Mouse (Mus musculus) liver, embryonic 14.5 days (tissue): ENCODE results near the gene Capn7.

Experiments
- CTCF ChIP-seq: IDR thresholded peaks from 2 replicates; pipeline ENCODE4 v1.5.1; 2016; ENCODE audit warnings: antibody characterized with exemption, low read depth, control low read depth
- EP300 ChIP-seq: IDR thresholded peaks from 2 replicates; pipeline ENCODE4 v1.6.1; 2016; ENCODE audit warnings: antibody characterized with exemption, low read depth

DNA sequence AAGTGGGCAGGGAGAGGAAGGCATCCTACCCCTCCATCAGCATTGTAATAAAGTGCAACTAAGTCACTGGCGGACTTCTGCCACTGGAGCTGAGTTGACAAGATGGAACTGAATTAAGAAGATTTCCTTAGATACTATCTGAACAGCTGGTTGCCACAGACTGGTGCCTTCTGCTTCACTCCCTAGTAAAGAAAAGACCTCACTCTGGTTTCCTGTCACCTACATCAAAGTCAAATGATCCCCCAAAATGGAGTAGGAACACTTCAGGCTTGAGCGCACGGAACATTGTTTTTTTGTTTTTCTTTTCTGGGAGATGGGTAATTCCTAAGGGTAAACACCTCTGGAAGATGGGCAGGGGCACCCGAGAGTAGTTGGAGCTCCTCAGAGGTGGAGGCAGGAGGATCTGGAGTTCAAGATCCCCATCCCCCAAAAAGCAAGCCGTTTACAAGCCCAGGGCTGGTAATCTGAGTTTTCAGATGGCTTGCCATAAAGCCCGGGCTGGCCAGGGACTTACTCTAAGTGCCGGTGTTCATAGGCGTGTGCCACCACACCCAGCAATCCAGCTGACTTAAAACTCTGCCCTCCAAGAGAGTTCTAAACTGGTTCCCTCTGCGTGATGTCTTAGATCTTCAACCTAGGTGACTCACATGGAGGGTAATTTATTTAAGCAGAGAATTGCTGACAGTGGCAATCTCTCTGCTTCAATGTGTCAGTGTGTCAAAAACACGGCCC lies 78.0 kb downstream of the Capn7 start:
- TF ChIP-seq CTCF (no peak), EP300 (no peak)
